Mouse (Mus musculus): ENCODE data around the gene Spint1.

The Spint1 gene

DNA sequence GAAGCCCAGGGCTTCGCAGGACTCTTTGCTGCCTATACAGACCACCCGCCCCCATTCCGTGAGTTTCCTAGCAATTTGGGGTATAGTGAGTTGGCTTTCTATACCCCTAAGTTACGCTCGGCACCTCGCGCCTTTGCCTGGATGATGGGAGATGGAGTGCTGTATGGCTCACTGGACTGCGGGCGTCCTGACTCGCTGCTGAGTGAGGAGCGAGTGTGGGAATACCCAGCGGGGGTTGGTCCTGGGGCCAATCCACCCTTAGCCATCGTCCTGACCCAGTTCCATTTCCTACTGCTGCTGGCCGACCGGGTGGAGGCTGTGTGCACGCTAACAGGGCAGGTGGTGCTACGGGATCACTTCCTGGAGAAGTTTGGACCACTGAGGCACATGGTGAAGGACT is 56.1 kb downstream of the Spint1 start:
- DNase-seq (ENCODE audit: low spot score in 2 of 2): no peak

DNA sequence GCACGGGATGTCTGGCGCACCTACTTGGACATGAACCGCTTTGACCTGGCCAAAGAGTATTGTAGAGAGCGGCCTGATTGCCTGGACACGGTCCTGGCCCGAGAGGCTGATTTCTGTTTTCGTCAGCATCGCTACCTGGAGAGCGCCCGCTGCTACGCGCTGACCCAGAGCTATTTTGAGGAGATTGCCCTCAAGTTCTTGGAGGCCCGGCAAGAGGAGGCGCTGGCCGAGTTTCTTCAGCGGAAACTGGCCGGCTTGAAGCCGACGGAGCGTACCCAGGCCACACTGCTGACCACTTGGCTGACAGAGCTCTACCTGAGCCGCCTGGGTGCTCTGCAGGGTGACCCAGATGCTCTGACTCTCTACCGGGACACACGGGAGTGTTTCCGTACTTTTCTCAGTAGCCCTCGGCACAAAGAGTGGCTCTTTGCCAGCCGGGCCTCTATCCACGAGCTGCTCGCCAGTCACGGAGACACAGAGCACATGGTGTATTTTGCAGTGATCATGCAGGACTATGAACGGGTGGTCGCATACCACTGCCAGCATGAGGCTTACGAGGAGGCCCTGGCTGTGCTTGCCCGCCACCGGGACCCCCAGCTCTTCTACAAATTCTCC is 56.7 kb downstream of the Spint1 start:
- DNase-seq (ENCODE audit: low spot score in 2 of 2): no peak

DNA sequence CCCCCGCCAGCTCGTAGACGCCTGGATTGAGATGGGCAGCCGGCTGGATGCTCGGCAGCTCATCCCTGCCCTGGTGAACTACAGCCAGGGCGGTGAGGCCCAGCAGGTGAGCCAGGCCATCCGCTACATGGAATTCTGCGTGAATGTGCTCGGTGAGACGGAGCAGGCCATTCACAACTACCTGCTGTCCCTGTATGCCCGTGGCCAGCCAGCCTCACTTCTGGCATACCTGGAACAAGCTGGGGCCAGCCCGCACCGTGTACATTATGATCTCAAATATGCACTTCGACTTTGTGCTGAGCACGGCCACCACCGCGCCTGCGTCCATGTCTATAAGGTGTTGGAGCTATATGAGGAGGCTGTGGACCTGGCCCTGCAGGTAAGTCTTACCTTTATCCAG is 57.2 kb downstream of the Spint1 start:
- no peak for DNase-seq (ENCODE audit: low spot score in 2 of 2)

DNA sequence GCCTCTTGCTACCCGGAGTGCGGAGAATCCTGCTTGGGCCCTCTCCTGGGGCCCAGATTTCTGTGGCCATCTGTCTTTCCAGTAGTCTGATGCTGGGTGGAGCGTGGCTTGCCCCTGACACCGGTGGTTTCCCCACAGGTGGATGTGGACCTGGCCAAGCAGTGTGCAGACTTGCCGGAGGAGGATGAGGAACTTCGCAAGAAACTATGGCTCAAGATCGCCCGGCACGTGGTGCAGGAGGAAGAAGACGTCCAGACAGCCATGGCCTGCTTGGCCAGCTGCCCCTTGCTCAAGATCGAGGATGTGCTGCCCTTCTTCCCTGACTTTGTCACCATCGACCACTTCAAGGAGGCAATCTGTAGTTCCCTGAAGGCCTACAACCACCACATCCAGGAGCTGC is 59.6 kb downstream of the Spint1 start:
- no peak for DNase-seq (ENCODE audit: low spot score in 2 of 2)

DNA sequence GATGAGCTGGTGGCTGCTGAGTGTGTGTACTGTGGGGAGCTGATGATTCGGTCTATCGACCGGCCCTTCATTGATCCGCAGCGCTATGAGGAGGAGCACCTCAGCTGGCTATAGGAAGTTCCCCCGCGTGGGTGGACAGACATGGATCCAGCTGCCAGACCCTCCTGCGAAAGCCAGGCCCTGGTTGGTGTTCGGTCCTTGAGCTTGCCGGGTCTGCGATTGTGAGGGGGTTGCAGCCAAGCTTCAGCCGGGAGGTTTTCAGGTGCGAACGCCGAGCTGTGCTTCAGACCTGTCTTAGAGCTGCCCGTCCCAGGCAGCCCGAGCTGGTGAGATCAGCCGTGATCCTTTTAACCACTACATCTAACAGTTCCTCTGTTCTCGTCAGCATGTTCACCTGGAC is 60.3 kb downstream of the Spint1 start:
- DNase-seq (ENCODE audit: low spot score in 2 of 2): no peak

DNA sequence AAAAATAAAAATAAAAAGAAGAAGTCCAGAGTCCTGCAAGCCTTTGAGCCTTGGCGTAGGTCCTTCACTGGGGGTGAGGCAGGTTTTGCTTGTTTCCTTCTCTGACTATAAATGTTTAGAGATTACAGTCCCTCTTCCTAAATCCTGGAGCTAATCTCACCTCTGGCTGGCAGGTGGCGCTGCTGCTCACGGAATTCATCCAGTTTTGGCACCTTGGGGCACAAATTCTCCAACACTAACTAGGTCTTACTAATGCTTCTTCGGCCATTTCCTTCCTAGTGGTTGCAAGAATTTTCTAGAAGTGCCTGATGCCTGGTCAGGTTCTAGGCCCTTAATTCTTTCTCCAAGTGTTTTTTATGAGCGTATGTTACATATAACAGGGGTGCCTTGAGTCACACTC is 61.2 kb downstream of the Spint1 start:
- DNase-seq (ENCODE audit: low spot score in 2 of 2): peak; percentile 40 to 46

DNA sequence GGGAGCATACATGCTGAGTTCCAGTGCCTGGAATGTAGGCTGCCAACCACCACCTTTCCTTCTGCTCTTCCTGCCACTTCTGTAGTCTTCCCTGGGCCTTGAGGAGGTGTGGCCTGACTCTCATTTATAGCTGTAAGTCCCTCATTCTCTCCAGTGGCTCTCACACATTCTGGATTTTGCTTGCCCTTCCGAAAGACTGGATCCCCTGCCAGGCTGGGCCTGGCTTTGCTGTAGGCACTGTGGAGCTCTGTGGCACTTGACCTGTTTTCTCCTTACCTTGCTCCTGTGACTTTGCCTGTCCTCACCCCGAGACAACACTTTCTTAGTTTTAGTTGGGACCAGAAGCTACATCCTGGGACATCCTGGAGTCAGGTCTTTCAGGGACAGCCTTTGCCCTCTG is 61.7 kb downstream of the Spint1 start:
- no peak for DNase-seq (ENCODE audit: low spot score in 2 of 2)

Measured in spleen, postnatal 36 days (tissue).